In the genomic region with DNA sequence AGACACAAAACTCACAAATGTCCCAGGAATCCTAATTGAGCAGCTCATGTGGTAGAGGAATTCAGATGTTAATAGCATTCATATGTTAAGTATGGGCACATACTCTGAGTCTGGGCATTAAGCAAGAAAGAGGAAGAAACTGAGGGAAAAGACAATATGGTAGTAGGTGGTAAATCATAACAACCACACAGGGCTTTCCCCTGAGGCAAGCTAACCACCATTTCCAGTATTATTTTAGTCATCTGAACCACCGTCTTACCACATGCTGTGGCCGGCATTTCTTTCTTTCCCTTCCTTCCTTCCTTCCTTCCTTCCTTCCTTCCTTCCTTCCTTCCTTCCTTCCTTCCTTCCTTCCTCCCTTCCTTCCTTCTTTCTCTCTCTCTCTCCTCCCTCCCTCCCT, we compare ENCODE assay signal across 23 mouse cellular contexts. TPM values are rescaled to one million over a fixed set of nuclear protein-coding genes. Genes with fewer than 3 reads are reported as not detected.
DNase-seq lines count a peak whose midpoint lies in the region; ATAC-seq and TF ChIP-seq lines count a peak whose summit lies in the region.
"Had no signal": no experiment of that assay in that cellular context is flagged by ENCODE, and none has a peak within 500 bp of the region (broad histone marks: within the 10 kb centered on the region; RNA-seq: fewer than 3 reads in every experiment).

No protein-coding gene starts in this region.

- TF ChIP-seq RAD21 in CH12.LX (IDR thresholded peaks at IDR 0.05; ENCODE audit: low read depth, low read length), result no peak

- TF ChIP-seq POLR2A in CH12.LX (IDR thresholded peaks at IDR 0.05; ENCODE audit: low read depth, low read length), result no peak
- no peak for TF ChIP-seq POLR2A in bone marrow macrophage, adult 2 months (IDR thresholded peaks at IDR 0.05; ENCODE audit: borderline replicate concordance, low read depth, low read length)

- dilution Hi-C loops in CH12.LX (cut with MboI; ENCODE audit: extremely low pct_ligation_motif_present, extremely low pct_unique_long_range_greater_than_20kb, low sequenced_read_pairs), result no loop called here

- H3K9ac ChIP-seq in midbrain, embryonic 11.5 days (ENCODE audit: low read length), result no peak overlapping the region
- no peak overlapping the region for H3K9ac ChIP-seq in CH12.LX (ENCODE audit: insufficient read depth, low read depth)
- H3K9ac ChIP-seq: embryonic facial prominence, embryonic 12.5 days; forebrain, embryonic 13.5 days; forebrain, embryonic 15.5 days; forebrain, postnatal 0 days had no signal

- no peaks in the 10 kb centered on the region for H3K9me3 ChIP-seq in midbrain, embryonic 11.5 days (ENCODE audit: control insufficient read depth, low read length)
- no peaks in the 10 kb centered on the region for H3K9me3 ChIP-seq in midbrain, embryonic 10.5 days (replicated peaks)
- H3K9me3 ChIP-seq in CH12.LX (replicated peaks; ENCODE audit: low read length), result no peaks in the 10 kb centered on the region
- H3K9me3 ChIP-seq: embryonic facial prominence, embryonic 10.5 days; embryonic facial prominence, embryonic 12.5 days; forebrain, embryonic 13.5 days; forebrain, embryonic 15.5 days had no signal

- no peak overlapping the region for H3K4me3 ChIP-seq in midbrain, embryonic 11.5 days (ENCODE audit: low read depth, low read length)
- H3K4me3 ChIP-seq in midbrain, embryonic 10.5 days, result no peak overlapping the region
- no peak overlapping the region for H3K4me3 ChIP-seq in CH12.LX (replicated peaks in 1 of 3; ENCODE audit: low read depth in 2 of 3, low read length in 2 of 3, poor library complexity in 1 of 3)
- no peak overlapping the region for H3K4me3 ChIP-seq in bone marrow macrophage, adult 2 months (ENCODE audit: insufficient read depth, low read length)
- H3K4me3 ChIP-seq: embryonic facial prominence, embryonic 10.5 days; embryonic facial prominence, embryonic 12.5 days; forebrain, embryonic 13.5 days; forebrain, embryonic 15.5 days had no signal

- no peaks in the 10 kb centered on the region for H3K27me3 ChIP-seq in midbrain, embryonic 11.5 days (ENCODE audit: control insufficient read depth, insufficient read depth, low read length)
- no peaks in the 10 kb centered on the region; the same call in 1 of the 2 replicates for H3K27me3 ChIP-seq in midbrain, embryonic 10.5 days (ENCODE audit: low read depth, poor library complexity, severe bottlenecking)
- peaks cover 6% of the 10 kb centered on the region for H3K27me3 ChIP-seq in CH12.LX (replicated peaks)
- H3K27me3 ChIP-seq: embryonic facial prominence, embryonic 12.5 days; forebrain, embryonic 13.5 days; forebrain, embryonic 15.5 days had no signal

- no peak for TF ChIP-seq CTCF in CH12.LX (conservative IDR thresholded peaks at IDR 0.05 in 1 of 2, IDR thresholded peaks at IDR 0.05 in 1 of 2; ENCODE audit: low read depth in 2 of 2, low read length in 2 of 2)
- TF ChIP-seq CTCF in bone marrow macrophage, adult 2 months (IDR thresholded peaks at IDR 0.05; ENCODE audit: low read depth, low read length), result no peak

- TF ChIP-seq EP300 in CH12.LX (IDR thresholded peaks at IDR 0.05; ENCODE audit: low read length), result peak; percentile 62; the same call in 1 of the 2 replicates

- H3K4me2 ChIP-seq in midbrain, embryonic 11.5 days, result no peak overlapping the region
- no peak overlapping the region for H3K4me2 ChIP-seq in CH12.LX (ENCODE audit: insufficient read depth, low read depth, poor library complexity, severe bottlenecking)
- H3K4me2 ChIP-seq: embryonic facial prominence, embryonic 12.5 days; forebrain, embryonic 13.5 days; forebrain, embryonic 15.5 days had no signal

- H3K4me1 ChIP-seq in midbrain, embryonic 11.5 days (ENCODE audit: control insufficient read depth, insufficient read depth, low read length), result no peaks in the 10 kb centered on the region
- peaks cover 22% of the 10 kb centered on the region for H3K4me1 ChIP-seq in midbrain, embryonic 10.5 days
- H3K4me1 ChIP-seq in CH12.LX (ENCODE audit: control insufficient read depth in 1 of 2, insufficient read depth in 2 of 2), result peaks cover 0 to 12% of the 10 kb centered on the region in 2 experiments; a peak in 3 of 4 replicates
- H3K4me1 ChIP-seq in bone marrow macrophage, adult 2 months (ENCODE audit: control insufficient read depth, insufficient read depth, low read length), result peaks cover 8% of the 10 kb centered on the region; the same call in 1 of the 2 replicates
- H3K4me1 ChIP-seq: forebrain, embryonic 13.5 days; forebrain, embryonic 15.5 days had no signal

- no peaks in the 10 kb centered on the region for H3K79me2 ChIP-seq in CH12.LX (replicated peaks; ENCODE audit: control insufficient read depth, extremely low read depth, insufficient read depth, poor library complexity, severe bottlenecking)

- WGBS in midbrain, embryonic 11.5 days, result 82% methylated on average over 2 of the region's 2 CpGs
- 74% methylated on average over 2 of the region's 2 CpGs for WGBS in midbrain, embryonic 10.5 days

- H3K27ac ChIP-seq in midbrain, embryonic 11.5 days (ENCODE audit: low read depth, low read length), result no peak overlapping the region
- no peak overlapping the region for H3K27ac ChIP-seq in midbrain, embryonic 10.5 days (replicated peaks)
- H3K27ac ChIP-seq in CH12.LX (ENCODE audit: insufficient read depth, low read depth), result no peak overlapping the region
- H3K27ac ChIP-seq in bone marrow macrophage, adult 2 months (ENCODE audit: insufficient read depth, low read depth, low read length), result peak overlapping the region; percentile 8; the same call in 1 of the 2 replicates
- H3K27ac ChIP-seq: embryonic facial prominence, embryonic 10.5 days; embryonic facial prominence, embryonic 12.5 days; forebrain, embryonic 13.5 days; forebrain, embryonic 15.5 days had no signal

- in situ Hi-C loops in CH12.LX (cut with MboI; ENCODE audit: low pct_ligation_motif_present, low pct_unique_long_range_greater_than_20kb, low sequenced_read_pairs), result no loop called here

- no peaks in the 10 kb centered on the region for H3K36me3 ChIP-seq in midbrain, embryonic 11.5 days (ENCODE audit: control insufficient read depth, insufficient read depth, low read length)
- no peaks in the 10 kb centered on the region for H3K36me3 ChIP-seq in midbrain, embryonic 10.5 days
- H3K36me3 ChIP-seq in CH12.LX (replicated peaks in 1 of 2; ENCODE audit: control insufficient read depth in 1 of 2, insufficient read depth in 1 of 2, low read length in 1 of 2), result no peaks in the 10 kb centered on the region
- H3K36me3 ChIP-seq: embryonic facial prominence, embryonic 10.5 days; embryonic facial prominence, embryonic 12.5 days; forebrain, embryonic 15.5 days had no signal

- ATAC-seq in midbrain, embryonic 11.5 days (ENCODE audit: low FRiP score), result no peak
- ATAC-seq: activated CD4-positive, CD25-positive, alpha-beta regulatory T cell, adult 4 months; CD4-positive, CD25-positive, alpha-beta regulatory T cell, adult 4 months; forebrain, embryonic 13.5 days; forebrain, embryonic 15.5 days; forebrain, postnatal 0 days had no signal

- DNase-seq in midbrain, embryonic 11.5 days (ENCODE audit: low spot score, missing footprints), result peak; percentile 68
- DNase-seq in midbrain, embryonic 10.5 days (ENCODE audit: low spot score), result no peak
- peak; percentile 58 for DNase-seq in CH12.LX (ENCODE audit: extremely low read depth)
- DNase-seq in layer of hippocampus, postnatal 25 days (ENCODE audit: extremely low spot score in 1 of 2, low spot score in 1 of 2), result no peak
- no peak for DNase-seq in embryo, embryonic 9.5 days (ENCODE audit: extremely low spot score)
- DNase-seq: adrenal gland, adult 8-10 months; adrenal gland, postnatal 14 days; adrenal gland, postnatal 36 days; cerebellum, adult 11-12 months; cerebellum, adult 2 months; cerebellum, adult 9-10 months; cerebellum, postnatal 10 days; cerebellum, postnatal 25 days; embryo, embryonic 11 days; forebrain, postnatal 0 days had no signal

TF ChIP-seq in CH12.LX, 34 proteins besides CTCF, POLR2A, EP300 and RAD21 (continues in another document):
- TF ChIP-seq MAFK (IDR thresholded peaks at IDR 0.05; ENCODE audit: insufficient replicate concordance, low read length) (peak; percentile 75), SIN3A (IDR thresholded peaks at IDR 0.05; ENCODE audit: low read length) (no peak), USF2 (conservative IDR thresholded peaks at IDR 0.05; ENCODE audit: low read depth, low read length) (no peak), MAX (IDR thresholded peaks at IDR 0.05; ENCODE audit: low read length) (no peak), CHD2 (IDR thresholded peaks at IDR 0.05; ENCODE audit: low read length) (no peak), CHD1 (IDR thresholded peaks at IDR 0.05; ENCODE audit: low read depth, low read length) (no peak), KAT2A (IDR thresholded peaks at IDR 0.05; ENCODE audit: insufficient replicate concordance, low read length) (no peak), ZNF384 (IDR thresholded peaks at IDR 0.05; ENCODE audit: low read depth, low read length) (no peak), RCOR1 (conservative IDR thresholded peaks at IDR 0.05; ENCODE audit: low read depth, low read length) (no peak), UBTF (IDR thresholded peaks at IDR 0.05; ENCODE audit: low read depth, low read length) (no peak), NRF1 (IDR thresholded peaks at IDR 0.05; ENCODE audit: low read depth, low read length) (no peak), PAX5 (IDR thresholded peaks at IDR 0.05; ENCODE audit: low read length) (no peak), USF1 (IDR thresholded peaks at IDR 0.05; ENCODE audit: low read depth, low read length) (no peak), JUND (conservative IDR thresholded peaks at IDR 0.05; ENCODE audit: low read depth, low read length) (no peak), ETS1 (conservative IDR thresholded peaks at IDR 0.05; ENCODE audit: low read depth, low read length) (0 out of 2 replicates have a peak, but pooled peaks have one; percentile 21), MAZ (IDR thresholded peaks at IDR 0.05; ENCODE audit: low read depth, low read length) (no peak), SMC3 (IDR thresholded peaks at IDR 0.05; ENCODE audit: low read depth, low read length) (no peak), TBP (conservative IDR thresholded peaks at IDR 0.05; ENCODE audit: low read depth, low read length) (no peak), MYC (IDR thresholded peaks at IDR 0.05; ENCODE audit: low read depth, low read length) (no peak), MXI1 (IDR thresholded peaks at IDR 0.05; ENCODE audit: low read depth, low read length) (no peak), GABPA (IDR thresholded peaks at IDR 0.05; ENCODE audit: insufficient replicate concordance, low read depth, low read length) (no peak)

RNA-seq across cellular contexts. Expression of gene Pmp22, which starts 6.5 kb away (rescaled TPM):
- polyA plus RNA-seq in midbrain, embryonic 11.5 days (2014; fragmentation: Nextera tagmentation; extraction: Ambion mirVana), result 34.9 and 39.7 TPM in 2 replicates
- polyA plus RNA-seq in midbrain, embryonic 10.5 days (2016; fragmentation: Nextera tagmentation; extraction: Ambion mirVana), result 25.3 and 28.4 TPM in 2 replicates
- total RNA-seq in CH12.LX (2012; rRNA removed) (not detected in 2 replicates), CH12.LX (2014; rRNA removed) (not detected in 2 replicates)
- polyA plus RNA-seq in CH12.LX (2012; ENCODE audit: insufficient read length, low read depth), result 0.22 TPM in 1 of 2 replicates, not detected in the other
- 336 and 347 TPM in 2 replicates for polyA plus RNA-seq in bone marrow macrophage, adult 2 months (2012; ENCODE audit: insufficient read depth, insufficient read length, missing spikeins)
- 10 to 100 TPM; 21.8 to 23.6 TPM for total RNA-seq in layer of hippocampus, postnatal 25 days (2021)
- total RNA-seq: MEL had no signal
- polyA plus RNA-seq: activated CD4-positive, CD25-positive, alpha-beta regulatory T cell, adult 4 months; CD4-positive, CD25-positive, alpha-beta regulatory T cell, adult 4 months had no signal

Comparison
In these comparisons a context has a peak if more than half of its experiments do, and no peak if none do; other contexts are left out.
1. DNase-seq: peak in midbrain, embryonic 11.5 days (single experiment) and CH12.LX (single experiment); none in midbrain, embryonic 10.5 days (single experiment), layer of hippocampus, postnatal 25 days (0 of 2) and embryo, embryonic 9.5 days (single experiment).
2. RNA of gene Pmp22, which starts 6.5 kb away (polyA plus RNA-seq): 336 to 347 TPM in bone marrow macrophage, adult 2 months, 34.9 to 39.7 TPM in midbrain, embryonic 11.5 days and 25.3 to 28.4 TPM in midbrain, embryonic 10.5 days; 0.22 TPM in CH12.LX; every median in the first group is over 10 times any median in the second.